Mouse (Mus musculus) brown adipose tissue, adult 24 weeks (tissue): ENCODE measurements around the gene Adat1. TPM values are rescaled to one million over a fixed set of nuclear protein-coding genes. Genes with fewer than 3 reads are reported as not detected.

Source experiments
- H3K27ac ChIP-seq: fragments of 200-500 bp; replicated peaks from 2 replicates; pipeline ENCODE4 v1.5.1; 2012; ENCODE audit warnings: low read depth, mild to moderate bottlenecking, low read length
- H3K4me1 ChIP-seq: fragments of 200-500 bp; 2 replicates; pipeline ENCODE4 v1.6.1; 2012; ENCODE audit warnings: low read length, mixed read lengths; ENCODE audit not compliant: control insufficient read depth, insufficient read depth, insufficient read length
- H3K4me3 ChIP-seq: fragments of 200-500 bp; 2 replicates; pipeline ENCODE4 v1.5.1; 2012; ENCODE audit warnings: low read depth, mild to moderate bottlenecking, low read length, moderate library complexity; ENCODE audit not compliant: insufficient read depth
- polyA plus RNA-seq: library from polyadenylated mRNA; stranded (reverse); fragments of >200 nt; gene quantifications from 2 replicates; pipeline ENCODE4 v1.2.4, GENCODE M21; 2012; ENCODE audit not compliant: missing spikeins, insufficient read depth, insufficient read length

Adat1 gene
- polyA plus RNA-seq, 1 experiment: 1.5 TPM

DNA sequence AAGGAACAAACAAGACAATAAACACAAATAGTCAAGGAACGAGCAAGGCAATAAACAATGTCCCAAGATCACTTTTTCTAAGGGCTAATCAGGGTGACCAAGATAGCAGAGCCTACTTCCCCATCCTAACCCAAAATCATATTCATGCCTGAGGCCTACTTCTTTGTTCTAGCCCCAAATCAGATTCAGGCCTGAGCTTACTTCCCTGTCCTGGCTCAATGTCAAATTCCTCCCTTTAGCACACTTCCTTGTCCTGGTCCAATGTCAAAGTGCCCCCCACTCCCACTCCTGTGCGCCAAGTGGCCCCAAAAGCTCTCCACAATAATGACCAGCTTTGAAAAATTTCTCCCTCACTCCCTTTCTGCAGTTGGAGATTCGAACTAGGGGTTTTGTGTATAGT lies 54.9 kb downstream of the Adat1 start:
- Histone ChIP-seq H3K4me1 (peaks cover 6% of the 10 kb centered on the region; the same call in 1 of the 2 replicates), H3K27ac (no peak overlapping the region), H3K4me3 (no peak overlapping the region)

DNA sequence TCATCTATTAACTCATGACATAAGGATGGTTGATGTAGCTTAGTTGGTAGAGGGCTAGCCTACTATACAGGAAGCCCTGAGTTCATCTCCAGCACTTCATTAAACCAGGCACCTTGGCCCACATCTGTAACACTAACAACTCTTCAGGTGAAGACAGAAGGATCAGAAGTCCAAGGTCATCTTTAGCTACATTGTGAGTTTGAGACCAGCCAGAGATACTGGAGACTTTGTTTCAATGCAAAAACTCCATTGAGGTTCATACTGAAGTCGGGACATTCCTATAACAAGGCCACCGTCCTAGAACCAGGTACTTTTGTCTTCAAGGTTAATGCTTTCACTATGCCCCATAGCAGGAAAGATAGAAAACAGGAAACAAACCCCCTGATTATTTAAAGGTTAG lies 57.9 kb downstream of the Adat1 start:
- H3K4me3 ChIP-seq: no peak overlapping the region
- no peaks in the 10 kb centered on the region; the same call in 1 of the 2 replicates for H3K4me1 ChIP-seq
- H3K27ac ChIP-seq: no peak overlapping the region

DNA sequence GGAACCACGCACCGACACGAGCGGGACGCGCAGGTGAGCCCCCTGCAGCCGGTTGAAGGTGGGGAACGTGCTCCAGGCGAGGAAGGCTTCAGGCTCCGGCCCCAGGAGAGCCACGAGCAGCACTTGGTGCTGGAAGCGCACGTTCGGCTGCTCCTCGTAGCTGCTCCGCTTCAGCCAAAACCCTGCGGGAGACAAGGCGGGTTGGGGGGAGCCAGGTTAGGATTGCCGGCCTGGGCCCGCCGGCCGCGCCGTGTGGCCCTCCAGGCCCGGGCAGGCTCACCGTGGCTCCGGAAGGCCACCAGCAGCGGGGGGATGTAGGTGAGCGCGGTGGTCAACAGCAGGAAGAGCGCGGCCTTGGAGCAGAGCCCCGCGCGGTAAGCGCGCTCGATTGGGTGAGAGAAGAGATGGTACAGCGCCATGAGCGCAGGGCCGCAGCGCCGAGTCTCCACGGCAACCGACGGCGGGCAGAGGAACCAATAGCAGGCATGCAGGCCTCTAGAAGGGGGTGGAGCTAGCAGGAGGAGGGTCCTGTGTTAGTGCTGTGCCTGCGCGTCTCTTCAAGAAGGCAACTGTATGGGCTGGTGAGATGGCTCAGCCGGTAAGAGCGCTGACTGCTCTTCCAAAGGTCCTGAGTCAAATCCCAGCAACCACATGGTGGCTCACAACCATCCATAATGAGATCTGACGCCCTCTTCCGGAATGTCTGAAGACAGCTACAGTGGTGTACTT lies 58.6 kb downstream of the Adat1 start, which contains the start of gene Tmem231:
Gene Tmem231 (minus strand): TSS at position 534 of the 729 bp plus-strand sequence.
- Histone ChIP-seq H3K27ac (no peak within 1 kb of the TSS), H3K4me1 (no peaks in the 10 kb centered on the region; the same call in 1 of the 2 replicates), H3K4me3 (peak within 1 kb of the TSS; percentile 82)

DNA sequence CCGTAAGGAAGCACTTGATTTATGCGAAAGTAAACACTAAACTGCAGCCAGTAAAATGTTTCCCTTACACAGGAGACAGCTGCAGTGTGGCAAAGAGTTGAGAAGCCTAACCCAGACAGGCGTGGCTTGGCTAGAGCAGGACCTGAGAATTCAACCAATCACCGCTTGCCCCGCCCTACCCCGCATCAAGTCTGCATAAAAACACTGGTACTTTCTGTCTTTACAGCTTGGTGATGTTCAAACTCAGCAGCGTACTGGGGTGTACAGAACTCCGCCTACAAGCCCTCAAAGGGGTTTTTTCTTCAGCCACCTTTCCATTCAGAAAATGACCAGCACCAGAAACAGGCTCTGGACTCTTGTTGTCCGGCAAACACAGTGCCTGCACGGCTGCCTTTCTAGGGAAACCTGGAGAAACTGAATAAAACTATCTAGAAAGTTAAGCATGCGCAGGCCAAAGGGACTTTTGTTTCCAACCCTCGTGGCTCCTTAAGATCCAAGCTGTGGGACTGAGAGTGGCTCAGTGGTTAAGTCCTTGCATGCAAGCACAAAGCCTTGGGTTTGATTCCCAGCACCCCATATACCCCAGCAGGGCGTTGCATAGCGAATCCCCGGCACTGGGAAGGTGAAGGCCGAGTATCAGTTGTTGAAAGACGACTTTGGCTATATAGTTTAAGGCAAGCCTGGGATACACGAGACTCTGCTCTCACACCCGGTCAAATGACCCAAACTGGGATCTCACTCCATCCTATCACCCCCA lies 59.3 kb downstream of the Adat1 start:
- H3K4me1 ChIP-seq: no peaks in the 10 kb centered on the region; the same call in 1 of the 2 replicates
- H3K4me3 ChIP-seq: peak overlapping the region; percentile 82
- H3K27ac ChIP-seq: no peak overlapping the region

DNA sequence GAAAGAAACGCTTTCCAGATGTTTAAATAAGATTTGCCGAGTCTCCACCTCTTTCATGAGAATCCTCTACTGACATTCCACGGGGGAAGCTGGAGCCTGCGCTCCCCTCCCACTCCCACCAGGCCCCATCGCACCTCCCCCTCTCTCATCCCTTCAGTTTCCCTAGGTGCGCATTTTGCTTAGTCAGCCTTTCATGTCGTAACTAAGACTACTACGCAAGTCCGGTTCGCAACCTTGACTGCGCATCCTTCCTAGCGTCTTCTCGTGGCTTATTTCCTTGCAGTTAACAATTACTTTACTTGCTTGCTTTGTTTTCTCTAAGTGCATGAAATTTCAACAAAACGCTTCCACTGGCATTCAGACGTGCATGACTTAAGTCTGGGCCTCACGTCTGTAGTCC lies 60.4 kb downstream of the Adat1 start:
- Histone ChIP-seq H3K27ac (no peak overlapping the region), H3K4me3 (no peak overlapping the region), H3K4me1 (no peaks in the 10 kb centered on the region; the same call in 1 of the 2 replicates)

DNA sequence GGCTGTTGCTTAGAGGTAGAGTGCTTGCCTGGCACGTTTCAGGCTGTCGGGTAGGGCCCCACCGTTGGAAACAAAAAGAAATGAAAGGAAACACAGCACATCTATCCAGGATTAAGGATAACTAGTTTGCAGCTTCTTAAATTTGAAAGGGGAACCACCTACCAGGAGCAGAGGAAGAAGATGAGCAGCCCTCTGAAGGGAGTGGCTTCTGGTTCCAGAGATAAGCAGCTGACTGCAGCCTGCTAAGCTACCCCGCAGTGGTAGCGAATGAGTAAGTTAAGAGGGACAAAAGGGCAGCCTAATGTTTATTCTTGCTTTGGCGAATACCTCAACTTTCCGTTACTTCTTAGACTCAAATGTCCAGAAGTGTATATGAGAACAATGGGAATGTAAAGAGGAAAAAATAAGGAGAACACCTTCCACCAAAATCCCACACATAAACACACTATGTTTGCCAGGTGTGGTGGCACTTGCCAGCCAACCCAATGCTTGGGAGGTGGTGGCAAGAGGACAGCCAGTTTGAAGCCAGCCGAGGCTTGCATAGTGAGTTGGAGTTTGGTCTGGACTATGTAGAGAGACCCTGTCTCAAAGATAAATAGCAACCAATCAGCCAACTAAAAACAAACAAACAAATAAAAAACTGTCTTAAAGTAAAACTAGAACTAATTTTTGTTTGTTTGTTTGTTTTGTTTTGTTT lies 62.3 kb downstream of the Adat1 start:
- Histone ChIP-seq H3K4me1 (no peaks in the 10 kb centered on the region; the same call in 1 of the 2 replicates), H3K4me3 (no peak overlapping the region), H3K27ac (no peak overlapping the region)

DNA sequence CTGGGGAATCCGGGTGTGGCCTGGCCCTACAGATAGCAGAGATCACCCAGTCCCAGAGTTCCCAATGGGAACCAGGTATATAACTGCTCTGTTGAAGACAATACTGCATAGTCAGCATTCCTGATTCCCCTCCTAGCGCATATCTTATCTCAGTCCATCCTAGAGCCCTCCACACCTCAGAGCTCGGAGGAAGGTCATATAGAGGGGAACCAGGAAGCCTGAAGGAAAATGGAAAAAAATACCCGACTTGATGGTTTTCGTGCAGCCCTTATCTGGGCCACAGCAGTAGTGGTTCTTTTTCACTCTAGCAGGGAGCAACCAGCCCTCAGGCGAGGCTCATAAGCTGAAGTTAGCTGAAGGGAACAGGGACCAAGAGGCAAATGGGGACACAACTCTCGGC lies 67.1 kb downstream of the Adat1 start:
- Histone ChIP-seq H3K4me3 (no peak overlapping the region), H3K27ac (no peak overlapping the region), H3K4me1 (no peaks in the 10 kb centered on the region)

DNA sequence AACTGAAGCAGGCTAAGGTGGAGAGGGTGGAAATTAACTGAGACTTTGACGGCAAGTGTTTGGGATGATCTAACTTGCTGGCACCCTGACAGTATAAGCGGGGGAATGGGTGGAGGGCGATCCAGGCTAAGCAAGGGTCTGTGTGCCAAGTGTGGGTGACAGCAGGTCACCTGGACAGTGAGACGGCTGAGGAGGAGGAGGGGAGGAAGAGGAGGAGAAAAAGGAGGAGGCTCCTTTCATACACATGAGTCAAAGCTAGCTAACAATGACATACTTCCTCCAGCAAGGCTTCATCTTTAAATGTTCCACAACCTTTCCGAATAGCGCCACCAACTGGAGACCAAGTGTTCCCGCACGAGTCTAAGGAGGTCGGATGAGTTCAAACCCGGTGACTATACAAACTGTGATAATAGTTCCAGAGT lies 68.7 kb downstream of the Adat1 start:
- no peak overlapping the region for H3K27ac ChIP-seq
- no peaks in the 10 kb centered on the region for H3K4me1 ChIP-seq
- H3K4me3 ChIP-seq: peak overlapping the region; percentile 61

DNA sequence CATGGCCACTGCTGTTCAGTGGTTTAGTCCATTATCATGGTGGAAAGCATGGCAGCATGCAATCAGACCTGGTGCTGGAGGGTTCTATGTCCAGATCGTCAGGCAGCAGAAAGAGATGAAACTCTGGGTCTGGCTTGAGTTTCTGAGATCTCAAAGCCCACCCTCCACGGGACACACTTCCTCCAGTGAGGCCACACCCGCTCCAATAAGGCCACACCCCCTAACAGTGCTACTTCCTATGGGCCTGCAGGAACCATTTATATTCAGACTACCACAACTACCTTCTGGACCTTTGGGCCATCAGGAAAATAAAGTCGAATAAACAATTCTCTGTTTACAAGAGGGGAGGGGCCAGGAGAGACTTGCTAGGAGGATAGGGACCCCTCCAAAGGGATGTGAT lies 71.1 kb downstream of the Adat1 start:
- Histone ChIP-seq H3K27ac (no peak overlapping the region), H3K4me1 (no peaks in the 10 kb centered on the region), H3K4me3 (no peak overlapping the region)

DNA sequence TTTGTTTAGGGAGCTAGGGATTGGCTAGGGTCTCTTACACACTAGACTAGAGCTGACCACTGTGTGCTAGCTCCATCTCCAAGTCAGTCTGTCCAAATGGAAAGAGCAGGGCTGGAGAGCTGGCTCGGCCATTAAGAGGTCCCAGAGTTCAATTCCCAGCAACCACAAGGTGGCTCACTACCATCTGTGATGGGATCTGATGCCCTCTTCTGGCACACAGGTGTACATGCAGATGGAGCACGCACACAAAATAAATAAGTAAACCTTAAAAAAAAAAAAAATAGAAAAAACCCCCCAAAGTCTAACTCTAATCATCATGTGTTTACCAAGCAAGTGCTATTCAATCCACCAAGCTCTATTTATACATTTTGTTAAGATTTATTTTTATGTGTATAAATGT lies 72.4 kb downstream of the Adat1 start:
- Histone ChIP-seq H3K4me1 (no peaks in the 10 kb centered on the region; the same call in 1 of the 2 replicates), H3K4me3 (no peak overlapping the region)

More for the DNA sequence above, 72.4 kb downstream of the Adat1 start:
- no peak overlapping the region for H3K27ac ChIP-seq

Other genes with a start within 250 kb of the Adat1 start
- gene Bcar1, start 248.5 kb downstream of the Adat1 start, polyA plus RNA-seq: 6.5 and 8.7 TPM in 2 replicates
- 60.6 and 88.8 TPM in 2 replicates for gene Cfdp1, start 138.0 kb downstream of the Adat1 start, polyA plus RNA-seq
- 4.5 and 6.0 TPM in 2 replicates for gene Tmem170, start 115.6 kb downstream of the Adat1 start, polyA plus RNA-seq
- not detected in 2 replicates for gene Chst5, start 81.9 kb downstream of the Adat1 start, polyA plus RNA-seq
- gene Tmem231, start 58.4 kb downstream of the Adat1 start, polyA plus RNA-seq: 0.54 and 2.1 TPM in 2 replicates
- 116 and 142 TPM in 2 replicates for gene Gabarapl2, start 51.6 kb downstream of the Adat1 start, polyA plus RNA-seq
- gene Kars, start 19.0 kb upstream of the Adat1 start, polyA plus RNA-seq: 62.3 and 65.6 TPM in 2 replicates
- gene Terf2ip, start 19.1 kb upstream of the Adat1 start, polyA plus RNA-seq: 6.3 and 8.0 TPM in 2 replicates
- gene Gm6793, start 22.7 kb upstream of the Adat1 start, polyA plus RNA-seq: not detected in 2 replicates